8 mouse cellular contexts compared by ENCODE assay signal in genomic region chr2:148046799-148047165, GRCm38 (mm10). TPM values are rescaled to one million over a fixed set of nuclear protein-coding genes. Genes with fewer than 3 reads are reported as not detected.
A peak's percentile ranks its signal among the peaks of the same experiment; 100 is the strongest.
DNase-seq lines count a peak whose midpoint lies in the region; ATAC-seq and TF ChIP-seq lines count a peak whose summit lies in the region.

Gene Foxa2 (minus strand): TSS chr2:148046969.

- TF ChIP-seq CTCF in lung, embryonic 14.5 days (IDR thresholded peaks at IDR 0.05; ENCODE audit: low read depth): no peak
- TF ChIP-seq CTCF in small intestine, adult 2 months (IDR thresholded peaks at IDR 0.05; ENCODE audit: extremely low read depth, insufficient read length, insufficient replicate concordance, low read depth, low read length): no peak

- no peaks in the 10 kb centered on the region for H3K36me3 ChIP-seq in kidney, embryonic 14.5 days (ENCODE audit: control insufficient read depth, insufficient read depth, low read length)
- no peaks in the 10 kb centered on the region for H3K36me3 ChIP-seq in hindbrain, embryonic 11.5 days (ENCODE audit: control insufficient read depth, insufficient read depth, low read length)
- 0 out of 2 replicates have a peak, but pooled peaks cover 15% of the 10 kb centered on the region for H3K36me3 ChIP-seq in lung, embryonic 14.5 days (ENCODE audit: insufficient read depth)
- H3K36me3 ChIP-seq in small intestine, adult 2 months (ENCODE audit: control insufficient read depth, insufficient read depth, low read length): no peaks in the 10 kb centered on the region

- peaks cover 97% of the 10 kb centered on the region for H3K27me3 ChIP-seq in kidney, embryonic 14.5 days (ENCODE audit: control insufficient read depth, insufficient read depth, low read length)
- H3K27me3 ChIP-seq in hindbrain, embryonic 11.5 days (ENCODE audit: control insufficient read depth, insufficient read depth, low read length): peaks cover 97% of the 10 kb centered on the region
- H3K27me3 ChIP-seq in lung, embryonic 14.5 days (ENCODE audit: insufficient read depth, low read length): peaks cover 94% of the 10 kb centered on the region
- H3K27me3 ChIP-seq in small intestine, adult 2 months (ENCODE audit: control insufficient read depth, insufficient read depth, low read length): peaks cover 48% of the 10 kb centered on the region

- peak within 1 kb of the TSS; percentile 40 for H3K4me3 ChIP-seq in kidney, embryonic 14.5 days (ENCODE audit: low read length)
- H3K4me3 ChIP-seq in hindbrain, embryonic 11.5 days (ENCODE audit: low read depth, low read length): 0 out of 2 replicates have a peak within 1 kb of the TSS, but pooled peaks have one; percentile 18
- H3K4me3 ChIP-seq in lung, embryonic 14.5 days (ENCODE audit: low read depth, low read length): peak within 1 kb of the TSS; percentile 51
- H3K4me3 ChIP-seq in small intestine, adult 2 months (ENCODE audit: low read depth, low read length): peak within 1 kb of the TSS; percentile 62

- no peak for ATAC-seq in kidney, embryonic 14.5 days (ENCODE audit: low FRiP score, low TSS enrichment)
- ATAC-seq in hindbrain, embryonic 11.5 days (ENCODE audit: low FRiP score): no peak
- ATAC-seq in lung, embryonic 14.5 days (ENCODE audit: insufficient read depth): peak; percentile 22; the same call in 1 of the 2 replicates
- ATAC-seq in inflammation-experienced regulatory T-cells, adult 6 months: no peak

- H3K9me3 ChIP-seq in kidney, embryonic 14.5 days (ENCODE audit: control insufficient read depth, low read length): no peaks in the 10 kb centered on the region
- no peaks in the 10 kb centered on the region for H3K9me3 ChIP-seq in hindbrain, embryonic 11.5 days (ENCODE audit: control insufficient read depth, low read length)
- H3K9me3 ChIP-seq in lung, embryonic 14.5 days (ENCODE audit: low read depth, low read length): no peaks in the 10 kb centered on the region

- WGBS in kidney, embryonic 14.5 days: 2% methylated on average over 19 of the region's 19 CpGs
- WGBS in hindbrain, embryonic 11.5 days: 2% methylated on average over 19 of the region's 19 CpGs
- 3% methylated on average over 19 of the region's 19 CpGs for WGBS in lung, embryonic 14.5 days
- 1% methylated on average over 19 of the region's 19 CpGs for WGBS in small intestine, adult 2 months

- no peak for TF ChIP-seq POLR2A in small intestine, adult 2 months (IDR thresholded peaks at IDR 0.05; ENCODE audit: low read depth, low read length)

- peak within 1 kb of the TSS; percentile 48 for H3K4me2 ChIP-seq in kidney, embryonic 14.5 days (replicated peaks; ENCODE audit: low read depth, low read length)
- H3K4me2 ChIP-seq in hindbrain, embryonic 11.5 days (replicated peaks; ENCODE audit: low read depth, low read length): 0 out of 2 replicates have a peak within 1 kb of the TSS, but pooled peaks have one; percentile 11
- peak within 1 kb of the TSS; percentile 59 for H3K4me2 ChIP-seq in lung, embryonic 14.5 days

- no peaks in the 10 kb centered on the region; the same call in 1 of the 2 replicates for H3K4me1 ChIP-seq in kidney, embryonic 14.5 days (ENCODE audit: control insufficient read depth, insufficient read depth, low read length)
- H3K4me1 ChIP-seq in hindbrain, embryonic 11.5 days (replicated peaks; ENCODE audit: control insufficient read depth, insufficient read depth, low read length): no peaks in the 10 kb centered on the region; the same call in 1 of the 2 replicates
- no peaks in the 10 kb centered on the region for H3K4me1 ChIP-seq in lung, embryonic 14.5 days (ENCODE audit: insufficient read depth)
- H3K4me1 ChIP-seq in small intestine, adult 2 months (ENCODE audit: control insufficient read depth, insufficient read depth, insufficient read length, low read length): peaks cover 15% of the 10 kb centered on the region; the same call in 1 of the 2 replicates

- no peak for DNase-seq in kidney, adult 11 months
- DNase-seq in hindbrain, embryonic 11.5 days (ENCODE audit: low spot score): peak; percentile 51
- no peak for DNase-seq in lung, embryonic 14.5 days
- no peak for DNase-seq in urinary bladder, adult 2 months (ENCODE audit: low spot score)
- DNase-seq in ovary, postnatal 14 days (ENCODE audit: low spot score): no peak

- no peak within 1 kb of the TSS for H3K9ac ChIP-seq in kidney, embryonic 14.5 days (ENCODE audit: low read depth, low read length)
- no peak within 1 kb of the TSS for H3K9ac ChIP-seq in hindbrain, embryonic 11.5 days (ENCODE audit: low read depth, low read length)
- H3K9ac ChIP-seq in lung, embryonic 14.5 days: peak within 1 kb of the TSS; percentile 67

- no peak within 1 kb of the TSS for H3K27ac ChIP-seq in kidney, embryonic 14.5 days (ENCODE audit: low read depth, low read length)
- H3K27ac ChIP-seq in hindbrain, embryonic 11.5 days (ENCODE audit: low read depth, low read length): no peak within 1 kb of the TSS
- H3K27ac ChIP-seq in lung, embryonic 14.5 days (ENCODE audit: low read depth): peak within 1 kb of the TSS; percentile 97
- no peak within 1 kb of the TSS for H3K27ac ChIP-seq in small intestine, adult 2 months (ENCODE audit: insufficient read depth, low read depth, low read length)

RNA-seq across cellular contexts. Expression of gene Foxa2, which starts in this region (rescaled TPM):
- 0.16 TPM in 1 of 2 replicates, not detected in the other for polyA plus RNA-seq in kidney, embryonic 14.5 days (2014; fragmentation: Nextera tagmentation; extraction: Ambion mirVana)
- polyA plus RNA-seq in hindbrain, embryonic 11.5 days (2014; fragmentation: Nextera tagmentation; extraction: Ambion mirVana): 3.4 and 4.5 TPM in 2 replicates
- polyA plus RNA-seq in lung, embryonic 14.5 days (2014; fragmentation: Nextera tagmentation; extraction: Ambion mirVana): 41.5 and 43.2 TPM in 2 replicates
- polyA plus RNA-seq in small intestine, adult 2 months (2012; rRNA removed): 16.6 and 19.6 TPM in 2 replicates
- 0.03 and 0.21 TPM in 2 replicates for polyA plus RNA-seq in urinary bladder, adult 2 months (2012; rRNA removed)
- not detected for polyA plus RNA-seq in inflammation-experienced regulatory T-cells, adult 6 months (2017; shearing (Covaris generic))
